Comparison of ENCODE assay signal across 9 mouse cellular contexts in genomic region chr12:86859924-86860790, GRCm38 (mm10). TPM values are rescaled to one million over a fixed set of nuclear protein-coding genes. Genes with fewer than 3 reads are reported as not detected.
DNase-seq lines count a peak whose midpoint lies in the region; ATAC-seq lines count a peak whose summit lies in the region.
"Had no signal": no experiment of that assay in that cellular context is flagged by ENCODE, and none has a peak within 500 bp of the region (broad histone marks: within the 10 kb centered on the region; RNA-seq: fewer than 3 reads in every experiment).

No protein-coding gene starts in this region.

- peaks cover 47% of the 10 kb centered on the region for H3K4me1 ChIP-seq in heart, embryonic 13.5 days
- peaks cover 14% of the 10 kb centered on the region for H3K4me1 ChIP-seq in embryonic facial prominence, embryonic 14.5 days (ENCODE audit: control insufficient read depth, insufficient read depth, low read length)
- H3K4me1 ChIP-seq in kidney, embryonic 16.5 days (ENCODE audit: insufficient read depth, low read length): peaks cover 32% of the 10 kb centered on the region

- H3K36me3 ChIP-seq in heart, embryonic 13.5 days: no peaks in the 10 kb centered on the region
- H3K36me3 ChIP-seq in embryonic facial prominence, embryonic 14.5 days (ENCODE audit: control insufficient read depth, insufficient read depth, low read length): no peaks in the 10 kb centered on the region
- H3K36me3 ChIP-seq in kidney, embryonic 16.5 days (ENCODE audit: insufficient read depth, low read length): no peaks in the 10 kb centered on the region
- H3K36me3 ChIP-seq: G1E had no signal

- H3K4me3 ChIP-seq in heart, embryonic 13.5 days: no peak overlapping the region
- H3K4me3 ChIP-seq in embryonic facial prominence, embryonic 14.5 days (ENCODE audit: low read depth, low read length): no peak overlapping the region
- no peak overlapping the region for H3K4me3 ChIP-seq in kidney, embryonic 16.5 days (ENCODE audit: low read length)

- intact Hi-C loops in heart, postnatal 10 days (cut with DNase I): no loop called here

- ATAC-seq in heart, embryonic 13.5 days (ENCODE audit: extremely low read depth, insufficient number of reproducible peaks, low FRiP score, low TSS enrichment): no peak
- peak; percentile 38; the same call in 1 of the 2 replicates for ATAC-seq in embryonic facial prominence, embryonic 14.5 days (ENCODE audit: low read depth)
- ATAC-seq in kidney, embryonic 16.5 days (ENCODE audit: low FRiP score, low TSS enrichment): no peak

- H3K4me2 ChIP-seq in heart, embryonic 13.5 days: no peak overlapping the region
- H3K4me2 ChIP-seq in embryonic facial prominence, embryonic 14.5 days (ENCODE audit: low read depth, low read length): no peak overlapping the region
- H3K4me2 ChIP-seq in kidney, embryonic 16.5 days (replicated peaks; ENCODE audit: low read depth, low read length): no peak overlapping the region

- no peaks in the 10 kb centered on the region for H3K9me3 ChIP-seq in heart, embryonic 13.5 days
- H3K9me3 ChIP-seq in embryonic facial prominence, embryonic 14.5 days (ENCODE audit: control insufficient read depth, low read length): no peaks in the 10 kb centered on the region
- 0 out of 2 replicates have a peak, but pooled peaks cover 3% of the 10 kb centered on the region for H3K9me3 ChIP-seq in kidney, embryonic 16.5 days (ENCODE audit: low read length)
- H3K9me3 ChIP-seq: G1E had no signal

- H3K27me3 ChIP-seq in heart, embryonic 13.5 days (replicated peaks): no peaks in the 10 kb centered on the region
- no peaks in the 10 kb centered on the region for H3K27me3 ChIP-seq in embryonic facial prominence, embryonic 14.5 days (replicated peaks; ENCODE audit: control insufficient read depth, insufficient read depth, low read length)
- H3K27me3 ChIP-seq in kidney, embryonic 16.5 days (ENCODE audit: insufficient read depth, low read length): no peaks in the 10 kb centered on the region

- H3K9ac ChIP-seq in heart, embryonic 13.5 days: peak overlapping the region; percentile 69
- H3K9ac ChIP-seq in embryonic facial prominence, embryonic 14.5 days (ENCODE audit: low read depth, low read length): no peak overlapping the region
- H3K9ac ChIP-seq in kidney, embryonic 16.5 days (replicated peaks; ENCODE audit: low read length): peak overlapping the region; percentile 48

- H3K27ac ChIP-seq in heart, embryonic 13.5 days (replicated peaks): peak overlapping the region; percentile 25; the same call in 1 of the 2 replicates
- H3K27ac ChIP-seq in embryonic facial prominence, embryonic 14.5 days (replicated peaks; ENCODE audit: low read depth, low read length): peak overlapping the region; percentile 8; the same call in 1 of the 2 replicates
- peak overlapping the region; percentile 48; the same call in 1 of the 2 replicates for H3K27ac ChIP-seq in kidney, embryonic 16.5 days (ENCODE audit: low read length)

- DNase-seq in heart, postnatal 10 days: no peak
- peak; percentile 17 to 32 for DNase-seq in B cell, adult 2 months
- DNase-seq in embryonic facial prominence, embryonic 14.5 days (ENCODE audit: low spot score): no peak
- peak; percentile 61 to 68 for DNase-seq in natural killer cell, adult 2 months (ENCODE audit: low spot score in 2 of 2)
- no peak for DNase-seq in ovary, adult 18-20 months (ENCODE audit: low spot score)
- no peak for DNase-seq in gastrocnemius, postnatal 25 days

- WGBS in heart, embryonic 13.5 days: 52% methylated on average over 10 of the region's 10 CpGs
- 50% methylated on average over 10 of the region's 10 CpGs for WGBS in embryonic facial prominence, embryonic 14.5 days
- WGBS in kidney, embryonic 16.5 days: 28% methylated on average over 10 of the region's 10 CpGs

RNA-seq across cellular contexts. Expression of gene Irf2bpl, which starts 24.4 kb away (rescaled TPM):
- polyA plus RNA-seq in heart, embryonic 13.5 days (2015; fragmentation: Nextera tagmentation; extraction: Ambion mirVana): 32.7 and 34.1 TPM in 2 replicates
- total RNA-seq in heart, postnatal 10 days (2021): 10 to 100 TPM; 60.3 to 67.5 TPM
- polyA plus RNA-seq in embryonic facial prominence, embryonic 14.5 days (2014; fragmentation: Nextera tagmentation; extraction: Ambion mirVana): 33.5 and 33.8 TPM in 2 replicates
- 30.3 and 30.4 TPM in 2 replicates for polyA plus RNA-seq in kidney, embryonic 16.5 days (2015; fragmentation: Nextera tagmentation; extraction: Ambion mirVana)
- 10 to 100 TPM; 22.0 to 24.0 TPM for total RNA-seq in gastrocnemius, postnatal 25 days (2021)

Comparison
In these comparisons a context has a peak if more than half of its experiments do, and no peak if none do; other contexts are left out.
1. DNase-seq: peak in B cell, adult 2 months (2 of 2) and natural killer cell, adult 2 months (2 of 2); none in heart, postnatal 10 days (0 of 2), embryonic facial prominence, embryonic 14.5 days (single experiment), ovary, adult 18-20 months (single experiment) and gastrocnemius, postnatal 25 days (single experiment).
2. Peak in every context shown above with its lines, with median percentiles within 50 percentile points of each other: H3K27ac ChIP-seq.